Mouse (Mus musculus) granulocyte monocyte progenitor cell, adult 5-6 weeks (primary cell): ENCODE data around the gene Smpd3. TPM values are rescaled to one million over a fixed set of nuclear protein-coding genes. Genes with fewer than 3 reads are reported as not detected.

Source experiments
- ATAC-seq: replicated peaks from 2 replicates; pipeline ENCODE4 v1.8.0; 2016; ENCODE audit warnings: mild to moderate bottlenecking, moderate TSS enrichment, inconsistent platforms; ENCODE audit not compliant: poor library complexity, severe bottlenecking
- total RNA-seq, 2 experiments: library from RNA; stranded (forward) in 1 of 2; stranded (reverse) in 1 of 2; fragments of 200-712, 200-1000 nt in 1 of 2; fragments of >200 nt in 1 of 2; fragmentation: Nextera tagmentation in 1 of 2; gene quantifications; 2 replicates each; pipeline ENCODE4 v1.2.3; 2014 to 2017

Smpd3 gene
- total RNA-seq, 2 experiments from 2014 or later, result not detected

DNA sequence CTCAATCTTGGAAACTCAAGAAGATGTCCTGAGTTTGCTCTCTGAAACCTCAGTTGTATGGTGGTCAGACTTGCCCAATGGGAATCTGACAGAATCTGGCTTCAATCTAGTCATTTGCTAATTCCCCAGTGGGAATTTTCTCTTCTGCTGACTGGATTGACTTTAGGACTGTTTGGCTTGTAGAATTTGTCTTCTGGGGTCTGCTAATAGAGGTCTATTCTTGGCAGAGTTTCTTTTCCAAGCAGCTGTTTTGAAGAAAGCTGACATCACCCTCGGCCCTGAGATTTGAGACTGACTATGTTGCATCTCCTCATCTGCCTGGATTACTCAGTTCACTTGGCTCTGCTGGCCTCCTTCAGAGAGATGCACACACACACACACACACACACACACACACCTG lies 38.9 kb downstream of the Smpd3 start:
- no peak for ATAC-seq

DNA sequence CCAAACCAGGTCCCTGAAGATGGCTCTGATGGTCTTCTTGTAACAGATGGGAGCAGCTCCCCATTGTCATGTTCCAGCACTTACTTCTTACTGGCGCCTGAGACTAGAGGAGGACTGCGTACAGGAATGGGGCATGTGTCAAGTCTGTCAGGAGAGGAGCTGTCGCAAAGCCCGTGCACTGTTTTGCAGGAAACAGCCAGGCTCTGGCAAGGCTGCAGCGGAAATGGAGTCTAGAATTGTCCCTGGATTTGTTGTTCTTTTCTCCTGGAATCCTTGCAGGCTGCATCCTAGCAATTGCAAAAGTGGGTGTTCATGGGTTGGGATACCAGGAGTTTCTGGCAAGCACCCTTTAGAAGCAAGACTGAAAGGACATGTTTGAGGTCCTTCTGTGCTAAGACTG lies 39.5 kb downstream of the Smpd3 start:
- no peak for ATAC-seq

DNA sequence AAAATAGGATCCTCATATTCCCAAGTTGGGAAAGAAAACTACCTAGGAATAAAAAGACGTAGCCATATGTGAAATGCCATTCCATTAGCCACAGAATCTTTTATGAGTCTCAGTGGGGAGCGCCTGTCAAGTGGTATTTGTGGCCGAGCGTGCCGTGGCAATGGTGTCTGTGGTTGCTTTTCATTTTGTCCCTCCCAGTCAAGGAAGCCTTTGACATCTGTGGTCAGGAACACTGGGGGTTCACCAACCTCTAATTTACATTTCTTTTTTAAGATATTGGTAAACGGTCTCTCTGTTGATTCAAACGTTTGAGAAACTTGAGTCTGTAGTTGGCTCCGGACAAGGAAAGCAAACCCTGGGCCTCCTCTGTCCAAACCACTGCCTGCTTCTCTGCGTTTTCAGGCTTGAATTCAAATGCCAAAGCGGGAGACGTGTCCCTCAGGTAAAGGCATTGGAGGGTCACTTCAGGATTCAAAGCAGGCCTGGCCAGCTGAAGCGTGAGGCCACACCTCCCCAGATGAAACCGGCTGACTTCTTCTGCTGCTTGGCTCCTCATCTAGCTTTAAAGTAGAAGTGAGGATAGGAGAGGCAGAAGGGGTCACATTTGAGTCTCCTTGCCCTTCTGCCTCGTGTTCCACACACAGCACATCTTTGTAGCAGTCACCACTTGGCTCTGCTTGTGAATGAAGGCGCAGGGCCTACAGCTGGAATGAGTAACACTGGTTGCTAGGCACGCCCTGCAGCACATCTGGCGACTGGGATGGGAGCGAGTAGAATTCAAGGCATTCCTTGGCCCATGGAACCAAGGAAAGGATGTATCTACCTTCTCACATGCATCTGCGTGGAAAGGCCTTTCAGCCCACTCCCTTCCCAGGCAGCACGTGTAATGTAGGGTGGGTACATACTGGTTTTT lies 45.0 kb downstream of the Smpd3 start:
- no peak; the same call in 1 of the 2 replicates for ATAC-seq

DNA sequence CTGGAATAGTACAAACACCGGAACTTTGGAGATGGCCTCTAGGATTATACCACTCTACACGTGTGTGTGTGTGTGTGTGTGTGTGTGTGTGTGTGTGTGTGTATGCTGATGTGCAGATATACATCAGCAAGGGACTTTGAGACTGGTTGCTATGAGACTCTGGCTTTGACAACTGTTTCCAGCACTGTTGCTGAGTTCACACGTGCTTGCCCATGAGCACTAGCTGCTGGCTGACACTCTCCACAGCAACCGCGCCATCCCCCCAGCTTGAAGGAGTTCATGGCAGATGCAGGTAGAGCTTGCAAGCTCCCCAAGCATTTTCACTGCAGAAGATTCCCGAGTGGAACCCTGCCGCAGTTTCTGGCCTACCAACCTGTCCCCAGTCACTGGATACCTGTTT lies 48.3 kb downstream of the Smpd3 start:
- ATAC-seq, result no peak

- ATAC-seq, result no peak
Observed at GRCm38 (mm10) chr8:106288732-106289131, 49.1 kb downstream of the Smpd3 start.

- no peak for ATAC-seq
Observed at GRCm38 (mm10) chr8:106287445-106287844, 50.3 kb downstream of the Smpd3 start.

- ATAC-seq, result no peak
Observed at GRCm38 (mm10) chr8:106280844-106281243, 56.9 kb downstream of the Smpd3 start.

DNA sequence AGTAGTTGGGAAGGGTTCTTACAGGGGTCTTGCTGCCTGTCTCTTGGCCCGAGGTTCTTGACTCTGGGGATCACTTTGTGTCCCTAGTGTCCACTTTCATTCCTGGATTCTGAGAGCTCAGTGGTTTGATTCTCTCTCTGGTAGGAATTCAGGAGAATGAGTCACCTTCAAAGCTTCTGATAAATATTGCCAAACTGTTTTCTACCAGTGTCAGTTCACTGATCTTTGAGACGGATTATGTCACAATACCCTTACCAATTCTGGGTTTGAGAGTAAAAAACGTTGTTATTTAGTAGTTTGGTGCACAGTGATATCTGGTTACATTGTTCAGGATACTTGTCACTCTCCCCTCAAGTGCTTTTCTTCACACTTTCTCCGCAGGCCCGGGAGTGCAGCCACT lies 57.6 kb downstream of the Smpd3 start:
- ATAC-seq, result no peak

DNA sequence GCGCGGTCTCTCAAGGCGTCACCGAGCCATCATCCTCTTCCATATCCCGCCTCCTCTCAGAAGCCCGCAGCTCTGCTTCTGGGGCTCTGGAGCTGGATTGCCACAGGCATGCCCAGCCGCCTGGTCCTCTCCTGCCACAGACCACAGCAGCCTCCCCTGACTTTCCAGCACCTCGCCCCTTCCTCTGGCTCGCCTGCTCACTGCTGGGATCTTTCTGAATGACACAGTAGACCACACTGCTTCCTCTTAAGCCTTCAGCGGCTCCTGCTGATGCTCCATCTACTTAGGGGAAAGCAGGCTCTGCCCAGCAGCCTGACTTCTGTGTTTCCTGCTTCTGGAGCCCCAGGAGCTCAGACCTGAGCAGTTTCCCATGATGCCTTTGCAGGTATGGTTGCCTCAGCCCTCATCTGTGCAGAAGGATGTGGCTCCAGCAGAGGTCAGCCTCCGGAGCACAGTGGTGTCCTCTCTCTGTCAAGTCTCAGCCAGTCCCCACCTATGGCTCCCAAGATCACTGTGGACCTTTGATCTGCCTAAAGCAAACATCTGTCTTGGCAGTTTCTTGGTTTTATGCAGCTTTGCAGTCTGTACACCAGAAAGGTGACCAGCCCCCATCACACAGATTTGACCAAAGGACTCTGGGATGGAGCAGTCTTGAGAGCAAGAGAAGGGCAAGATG lies 59.3 kb downstream of the Smpd3 start:
- peak; percentile 55 for ATAC-seq

GRCm38 (mm10) chr8:106276709-106277317 lies 61.0 kb downstream of the Smpd3 start:
- ATAC-seq, result no peak

GRCm38 (mm10) chr8:106273468-106273867 lies 64.3 kb downstream of the Smpd3 start:
- ATAC-seq, result no peak

DNA sequence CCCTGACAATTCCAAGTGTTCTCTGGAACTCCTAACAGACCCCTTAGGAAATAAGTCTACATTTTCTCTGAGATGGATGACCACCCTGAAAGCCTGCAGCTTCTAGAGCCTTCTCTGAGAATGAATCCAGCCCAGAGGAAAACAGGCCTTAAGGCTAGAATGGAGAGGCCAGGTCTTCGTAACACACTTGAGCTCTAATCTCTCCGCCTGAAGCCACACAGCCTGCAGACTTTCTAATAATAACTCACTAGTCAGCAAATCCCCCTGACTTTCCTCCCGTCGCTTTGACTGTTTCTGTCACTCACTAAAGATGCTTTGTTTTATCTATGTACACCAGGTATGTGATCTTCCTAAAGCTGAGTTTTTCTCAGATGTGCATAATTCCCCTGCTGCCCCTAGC lies 66.4 kb downstream of the Smpd3 start:
- ATAC-seq, result no peak

- ATAC-seq, result no peak
Observed at GRCm38 (mm10) chr8:106270804-106271203, 67.0 kb downstream of the Smpd3 start.

DNA sequence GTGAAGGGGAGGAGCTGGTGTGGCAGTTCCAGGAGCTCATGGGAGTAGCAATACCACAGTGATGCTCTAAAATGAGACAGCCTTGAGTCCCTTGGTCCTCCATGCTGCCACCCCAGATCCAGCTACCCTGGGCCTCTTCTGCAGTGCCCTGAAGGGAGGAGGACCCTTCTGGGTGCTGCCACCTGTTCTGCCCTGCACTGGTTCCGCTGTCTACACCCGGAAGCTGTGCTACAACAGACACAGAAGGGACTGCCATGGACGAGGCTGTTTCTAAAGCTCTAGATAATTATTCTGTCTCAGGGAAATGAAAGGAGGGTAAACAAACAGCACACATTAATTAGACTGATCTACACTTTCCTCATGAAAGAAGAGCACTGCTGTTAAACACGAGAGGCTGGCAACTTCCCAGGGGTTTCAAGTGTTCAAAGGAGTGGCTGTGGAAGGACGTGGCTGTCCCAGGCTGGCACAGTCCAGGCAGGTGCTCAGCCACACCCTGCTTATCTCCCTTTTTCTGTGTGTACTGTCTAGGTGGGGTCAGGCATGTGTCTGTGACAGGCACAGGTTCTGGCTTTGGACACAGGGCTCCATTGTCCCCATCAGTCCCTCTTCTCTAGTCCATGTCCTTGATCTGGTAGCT lies 69.0 kb downstream of the Smpd3 start:
- ATAC-seq, result no peak

DNA sequence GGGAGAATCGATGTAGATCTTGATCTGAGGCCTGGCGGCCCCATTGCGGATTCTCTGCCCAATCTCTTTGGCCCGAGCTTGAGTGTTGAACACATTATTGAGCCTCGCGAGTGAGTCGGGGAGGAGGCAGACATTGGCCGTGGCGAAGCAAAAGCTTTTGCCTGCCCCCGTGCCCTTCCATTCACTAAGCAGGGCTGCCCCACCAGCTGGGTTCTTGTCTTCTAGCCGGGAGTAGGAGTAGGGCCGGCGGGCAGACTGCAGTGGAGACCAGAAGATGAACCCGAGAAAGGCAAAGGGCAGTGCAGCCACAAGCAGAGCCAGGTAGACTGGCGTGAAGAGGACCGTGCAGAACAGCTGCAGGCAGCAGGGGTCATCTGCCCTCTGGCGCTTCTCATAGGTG lies 72.4 kb downstream of the Smpd3 start:
- no peak for ATAC-seq

DNA sequence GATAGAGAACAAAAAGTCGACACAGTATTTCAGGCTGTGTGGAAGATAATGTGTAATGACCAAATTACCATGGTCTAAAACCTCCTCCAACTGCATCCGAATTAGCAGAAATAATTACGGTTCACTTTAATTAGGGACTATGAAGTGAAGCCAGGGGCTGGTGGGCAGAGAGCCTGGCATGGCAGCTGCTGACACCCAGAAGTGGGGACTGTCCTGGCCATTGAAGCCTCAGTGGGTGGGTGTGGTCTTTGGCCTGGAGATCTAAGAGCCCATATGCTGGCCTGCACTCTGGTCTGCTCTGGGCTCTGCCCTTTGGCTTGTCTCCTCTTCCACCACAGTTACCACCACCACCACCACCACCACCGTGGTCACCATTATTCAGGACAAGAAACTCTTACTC lies 73.9 kb downstream of the Smpd3 start:
- no peak for ATAC-seq

- ATAC-seq, result no peak
Observed at GRCm38 (mm10) chr8:106262343-106262742, 75.4 kb downstream of the Smpd3 start.

DNA sequence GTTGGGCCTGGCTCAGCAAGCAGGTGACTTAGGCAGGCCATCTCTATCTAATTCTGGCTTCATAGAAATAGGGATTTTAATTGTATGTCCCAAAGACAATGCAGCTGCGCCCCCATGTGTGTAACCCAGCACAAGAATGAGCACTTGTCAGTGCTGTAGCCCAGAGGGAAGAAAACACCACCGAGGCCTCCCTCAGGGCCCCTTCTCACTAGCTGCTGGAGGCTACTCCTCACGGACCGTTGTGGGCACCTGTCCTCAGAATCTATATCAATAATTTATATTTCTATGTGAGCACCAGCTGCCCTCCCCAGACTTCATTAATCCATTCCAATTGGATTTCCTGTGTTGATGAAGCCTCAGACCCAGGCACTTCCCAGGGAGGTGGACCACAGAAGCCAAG lies 76.9 kb downstream of the Smpd3 start:
- no peak for ATAC-seq

GRCm38 (mm10) chr8:106259579-106260255 lies 78.1 kb downstream of the Smpd3 start:
- ATAC-seq, result no peak

DNA sequence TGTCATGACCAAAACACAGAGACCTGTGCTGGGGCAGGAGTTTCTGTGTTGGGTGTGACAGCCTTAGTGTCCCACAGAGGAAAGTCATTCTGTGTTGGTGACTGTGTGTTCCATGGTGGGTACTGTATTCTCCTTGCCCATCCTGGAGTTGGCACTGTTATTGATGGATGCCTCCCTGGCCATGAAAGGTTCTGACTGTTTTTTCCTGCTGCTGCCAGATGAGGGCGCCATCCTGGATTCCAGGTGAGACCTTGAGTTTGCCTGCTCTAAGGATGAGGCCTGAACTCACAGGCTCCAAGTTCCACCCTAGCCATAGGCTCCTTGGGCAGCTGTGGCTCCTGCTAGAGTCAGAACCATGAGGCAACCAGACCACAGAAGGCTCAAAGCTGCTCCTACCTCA lies 79.6 kb downstream of the Smpd3 start:
- no peak for ATAC-seq
